Mouse (Mus musculus) E14TG2a.4 (cell line): ENCODE results near the gene 4931406P16Rik.
A peak's percentile ranks its signal among the peaks of the same experiment; 100 is the strongest.

ENCODE experiments used
- CTCF ChIP-seq: conservative IDR thresholded peaks from 2 replicates; pipeline ENCODE4 v1.5.1; 2014; ENCODE audit warnings: low read length
- NANOG ChIP-seq: IDR thresholded peaks from 2 replicates; pipeline ENCODE4 v1.6.1; 2014; ENCODE audit warnings: borderline replicate concordance, low read length, mixed read lengths

- TF ChIP-seq CTCF: peak; percentile 27; the same call in 1 of the 2 replicates
- TF ChIP-seq NANOG: no peak
These were observed 91.0 kb downstream of the 4931406P16Rik start for GRCm38 (mm10) chr7:34222340-34222739.
